Mouse (Mus musculus): Measurements from ENCODE around the gene Fcrl6. TPM values are rescaled to one million over a fixed set of nuclear protein-coding genes. Genes with fewer than 3 reads are reported as not detected.

Fcrl6 gene
- polyA plus RNA-seq, 1 experiment: not detected

GRCm38 (mm10) chr1:172585026-172585425 lies 17.3 kb downstream of the Fcrl6 start:
- Histone ChIP-seq H3K4me3 (ENCODE audit: insufficient read depth, low read depth, low read length) (no peak overlapping the region), H3K4me1 (ENCODE audit: control insufficient read depth, insufficient read depth, insufficient read length, low read length) (no peaks in the 10 kb centered on the region), H3K27ac (replicated peaks; ENCODE audit: low read depth, low read length) (no peak overlapping the region)

- no peaks in the 10 kb centered on the region for H3K4me1 ChIP-seq (ENCODE audit: control insufficient read depth, insufficient read depth, insufficient read length, low read length)
These were observed 18.1 kb downstream of the Fcrl6 start for GRCm38 (mm10) chr1:172584271-172584670.

DNA sequence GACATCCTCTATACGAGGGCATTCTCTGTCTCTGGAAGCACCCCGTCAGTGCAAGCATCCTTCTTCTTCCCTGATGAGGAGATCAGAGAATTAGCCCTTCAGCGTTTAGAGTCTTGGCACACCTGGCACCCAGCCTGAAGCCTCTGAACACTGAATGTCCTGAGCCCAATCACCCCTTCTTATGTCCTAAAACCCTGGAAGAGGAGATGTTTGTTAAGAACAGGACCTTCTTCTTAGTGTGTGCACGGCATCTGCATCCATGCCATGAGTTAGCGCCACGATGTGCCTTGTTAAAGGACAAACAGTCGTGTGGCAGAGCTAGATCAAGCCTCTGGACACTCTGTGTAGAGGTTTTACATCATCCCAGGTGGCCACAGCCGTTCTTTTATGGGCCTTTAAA lies 19.9 kb downstream of the Fcrl6 start:
- no peak overlapping the region for H3K27ac ChIP-seq (replicated peaks; ENCODE audit: low read depth, low read length)
- H3K4me1 ChIP-seq (ENCODE audit: control insufficient read depth, insufficient read depth, insufficient read length, low read length): no peaks in the 10 kb centered on the region
- H3K4me3 ChIP-seq (ENCODE audit: insufficient read depth, low read depth, low read length): no peak overlapping the region

More at GRCm38 (mm10) chr1:172584271-172584670, 18.1 kb downstream of the Fcrl6 start:
- H3K4me3 ChIP-seq (ENCODE audit: insufficient read depth, low read depth, low read length): no peak overlapping the region
- no peak overlapping the region for H3K27ac ChIP-seq (replicated peaks; ENCODE audit: low read depth, low read length)

- H3K4me3 ChIP-seq (ENCODE audit: insufficient read depth, low read depth, low read length): no peak overlapping the region
- H3K27ac ChIP-seq (replicated peaks; ENCODE audit: low read depth, low read length): no peak overlapping the region
- H3K4me1 ChIP-seq (ENCODE audit: control insufficient read depth, insufficient read depth, insufficient read length, low read length): no peaks in the 10 kb centered on the region
These were observed 22.2 kb downstream of the Fcrl6 start for GRCm38 (mm10) chr1:172580116-172580515.

DNA sequence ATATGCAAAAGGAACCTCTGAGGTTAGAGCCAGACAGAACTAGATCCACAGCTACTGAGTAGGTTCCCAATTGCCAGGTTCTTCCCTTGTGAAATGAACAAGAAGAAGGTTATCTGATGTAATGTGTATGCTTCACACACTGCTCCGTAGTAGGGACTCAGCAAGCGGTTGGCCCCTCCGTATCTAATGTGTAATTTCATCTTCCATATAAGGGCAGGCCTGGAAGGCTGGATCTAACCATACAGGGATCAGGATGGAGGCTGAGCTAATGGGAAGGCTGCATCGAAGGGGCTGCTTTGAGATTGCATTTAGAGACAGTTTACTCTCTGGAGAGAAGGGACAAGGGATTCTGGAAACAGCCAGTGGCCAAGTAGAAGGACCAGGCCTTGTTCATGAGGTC lies 34.6 kb downstream of the Fcrl6 start:
- H3K4me1 ChIP-seq (ENCODE audit: control insufficient read depth, insufficient read depth, insufficient read length, low read length): no peaks in the 10 kb centered on the region
- no peak overlapping the region for H3K27ac ChIP-seq (replicated peaks; ENCODE audit: low read depth, low read length)
- no peak overlapping the region for H3K4me3 ChIP-seq (ENCODE audit: insufficient read depth, low read depth, low read length)

DNA sequence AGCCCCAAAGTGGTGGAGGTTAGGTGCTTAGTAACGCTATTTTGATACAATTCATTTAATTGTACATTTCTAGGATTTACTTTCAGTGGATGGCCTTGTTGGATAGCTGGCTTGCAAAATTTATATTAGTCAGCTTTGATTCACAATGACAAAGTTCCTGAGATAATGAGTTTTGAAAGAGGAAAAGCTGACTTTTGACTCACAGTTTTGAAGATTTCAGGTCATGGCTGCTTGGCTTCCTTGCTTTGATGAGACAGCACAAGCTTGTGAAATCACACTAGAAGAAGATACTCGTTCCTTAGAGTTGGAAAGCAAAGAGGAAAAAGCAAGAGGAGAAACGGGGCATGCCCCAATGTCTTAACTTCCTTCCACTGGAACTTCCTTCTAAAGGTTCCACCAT lies 36.2 kb downstream of the Fcrl6 start:
- Histone ChIP-seq H3K27ac (replicated peaks; ENCODE audit: low read depth, low read length) (no peak overlapping the region), H3K4me3 (ENCODE audit: insufficient read depth, low read depth, low read length) (no peak overlapping the region)

GRCm38 (mm10) chr1:172563465-172563828 lies 38.9 kb downstream of the Fcrl6 start:
- no peak overlapping the region for H3K27ac ChIP-seq (replicated peaks; ENCODE audit: low read depth, low read length)
- peak overlapping the region; percentile 73 for H3K4me3 ChIP-seq (ENCODE audit: insufficient read depth, low read depth, low read length)
- H3K4me1 ChIP-seq (ENCODE audit: control insufficient read depth, insufficient read depth, insufficient read length, low read length): peaks cover 7% of the 10 kb centered on the region

More for the DNA sequence above, 36.2 kb downstream of the Fcrl6 start:
- H3K4me1 ChIP-seq (ENCODE audit: control insufficient read depth, insufficient read depth, insufficient read length, low read length): peaks cover 5% of the 10 kb centered on the region; the same call in 1 of the 2 replicates

- peaks cover 7% of the 10 kb centered on the region for H3K4me1 ChIP-seq (ENCODE audit: control insufficient read depth, insufficient read depth, insufficient read length, low read length)
- no peak overlapping the region; the same call in 1 of the 2 replicates for H3K27ac ChIP-seq (replicated peaks; ENCODE audit: low read depth, low read length)
- peak overlapping the region; percentile 73 for H3K4me3 ChIP-seq (ENCODE audit: insufficient read depth, low read depth, low read length)
These were observed 39.5 kb downstream of the Fcrl6 start for GRCm38 (mm10) chr1:172562641-172563464.

DNA sequence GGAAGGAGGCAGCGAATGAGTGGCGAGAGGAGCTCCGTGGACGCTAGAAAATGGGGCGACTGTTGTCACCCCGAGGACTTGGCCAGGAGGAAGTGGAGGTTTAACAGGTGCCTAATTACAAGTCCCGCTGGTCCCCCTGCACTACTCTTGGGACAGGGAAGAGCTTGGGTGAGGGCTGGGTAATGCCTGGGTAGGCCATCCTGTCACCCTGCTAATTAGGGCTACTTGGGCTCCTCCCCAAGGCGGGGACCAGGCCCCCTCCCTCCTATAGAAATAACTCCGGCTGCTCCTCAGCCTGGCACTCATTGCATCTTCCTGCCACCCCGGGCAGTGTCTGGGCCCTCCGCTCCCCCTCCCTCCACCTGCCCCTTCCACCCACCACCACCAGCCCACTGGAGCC lies 46.7 kb downstream of the Fcrl6 start, which contains the start of gene Vsig8:
Gene Vsig8, plus strand, starts transcription at position 301 of the 400 bp plus-strand sequence.
- Histone ChIP-seq H3K4me1 (ENCODE audit: control insufficient read depth, insufficient read depth, insufficient read length, low read length) (peaks cover 17% of the 10 kb centered on the region), H3K4me3 (ENCODE audit: insufficient read depth, low read depth, low read length) (no peak within 1 kb of the TSS), H3K27ac (replicated peaks; ENCODE audit: low read depth, low read length) (no peak within 1 kb of the TSS)

- H3K4me3 ChIP-seq (ENCODE audit: insufficient read depth, low read depth, low read length): no peak overlapping the region
- peaks cover 16% of the 10 kb centered on the region for H3K4me1 ChIP-seq (ENCODE audit: control insufficient read depth, insufficient read depth, insufficient read length, low read length)
- H3K27ac ChIP-seq (replicated peaks; ENCODE audit: low read depth, low read length): peak overlapping the region; percentile 61
These were observed 49.7 kb downstream of the Fcrl6 start for GRCm38 (mm10) chr1:172552623-172553022.

DNA sequence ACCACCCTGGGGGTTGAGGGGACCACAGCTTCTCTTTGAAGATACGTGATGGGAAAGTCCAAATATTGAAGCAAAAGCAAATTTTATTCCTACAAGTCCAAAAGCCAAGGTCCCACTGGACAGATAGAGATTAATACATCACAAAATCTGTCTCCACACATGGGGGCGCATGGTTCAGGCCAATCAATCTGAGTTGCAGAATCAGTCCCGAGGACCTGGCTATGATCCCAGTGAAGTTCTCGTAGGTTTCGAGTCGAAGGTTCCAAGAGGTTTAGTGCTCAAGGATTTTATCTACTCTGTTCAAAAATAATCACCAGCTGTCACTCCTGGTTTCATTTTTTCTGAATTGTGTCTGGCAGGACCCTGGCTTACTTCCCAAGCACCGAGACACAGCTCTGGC lies 51.3 kb downstream of the Fcrl6 start:
- H3K27ac ChIP-seq (replicated peaks; ENCODE audit: low read depth, low read length): peak overlapping the region; percentile 61
- H3K4me3 ChIP-seq (ENCODE audit: insufficient read depth, low read depth, low read length): peak overlapping the region; percentile 50

DNA sequence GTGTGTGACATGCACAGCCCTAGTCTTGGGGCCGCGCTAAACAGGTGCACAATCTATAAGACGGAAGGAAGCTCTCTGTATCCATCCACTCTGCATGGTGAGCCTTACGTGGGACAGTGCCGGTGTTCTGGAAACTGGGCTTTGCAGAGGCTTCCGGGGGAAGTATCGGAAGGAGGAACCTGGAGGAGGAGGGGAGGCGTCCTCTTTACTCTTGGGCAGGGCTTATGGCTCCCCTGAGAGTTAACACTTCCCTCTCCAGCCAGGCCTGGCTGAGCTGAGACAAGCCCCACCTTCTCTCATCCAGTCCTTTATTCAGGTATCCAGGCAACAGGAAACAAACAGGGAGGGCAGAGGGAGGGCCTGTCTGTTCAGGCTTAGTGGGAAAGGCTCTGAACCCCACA lies 51.8 kb downstream of the Fcrl6 start:
- Histone ChIP-seq H3K4me1 (ENCODE audit: control insufficient read depth, insufficient read depth, insufficient read length, low read length) (peaks cover 16% of the 10 kb centered on the region), H3K27ac (replicated peaks; ENCODE audit: low read depth, low read length) (peak overlapping the region; percentile 61), H3K4me3 (ENCODE audit: insufficient read depth, low read depth, low read length) (peak overlapping the region; percentile 50)

More for the DNA sequence above, 51.3 kb downstream of the Fcrl6 start:
- peaks cover 16% of the 10 kb centered on the region for H3K4me1 ChIP-seq (ENCODE audit: control insufficient read depth, insufficient read depth, insufficient read length, low read length)

GRCm38 (mm10) chr1:172549717-172550116 lies 52.6 kb downstream of the Fcrl6 start:
- peak overlapping the region; percentile 50 for H3K4me3 ChIP-seq (ENCODE audit: insufficient read depth, low read depth, low read length)
- H3K27ac ChIP-seq (replicated peaks; ENCODE audit: low read depth, low read length): no peak overlapping the region
- H3K4me1 ChIP-seq (ENCODE audit: control insufficient read depth, insufficient read depth, insufficient read length, low read length): peaks cover 16% of the 10 kb centered on the region

- peaks cover 16% of the 10 kb centered on the region for H3K4me1 ChIP-seq (ENCODE audit: control insufficient read depth, insufficient read depth, insufficient read length, low read length)
- 0 out of 2 replicates have a peak overlapping the region, but pooled peaks have one; percentile 50 for H3K4me3 ChIP-seq (ENCODE audit: insufficient read depth, low read depth, low read length)
These were observed 53.0 kb downstream of the Fcrl6 start for GRCm38 (mm10) chr1:172549314-172549713.

DNA sequence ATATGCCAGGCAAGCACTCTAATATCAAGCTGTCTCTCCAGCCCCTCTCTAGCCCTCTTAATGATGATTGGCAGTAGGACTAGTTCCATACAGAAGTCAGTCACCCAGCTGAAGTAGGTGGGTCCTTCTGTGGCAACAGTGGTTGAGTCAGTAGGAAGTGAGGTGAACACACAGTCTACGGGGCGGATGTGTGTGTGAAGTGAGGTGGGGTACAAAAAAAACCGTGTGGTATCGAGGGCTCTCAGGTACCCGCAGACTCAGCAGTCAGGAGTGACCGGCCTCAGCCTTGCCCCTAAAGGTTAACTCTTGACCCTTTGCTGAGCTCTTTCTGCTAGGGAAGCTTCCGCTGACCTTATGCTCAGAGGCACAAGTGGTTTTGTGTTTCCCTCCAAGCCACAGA lies 53.9 kb downstream of the Fcrl6 start:
- Histone ChIP-seq H3K4me1 (ENCODE audit: control insufficient read depth, insufficient read depth, insufficient read length, low read length) (peaks cover 16% of the 10 kb centered on the region), H3K4me3 (ENCODE audit: insufficient read depth, low read depth, low read length) (no peak overlapping the region), H3K27ac (replicated peaks; ENCODE audit: low read depth, low read length) (no peak overlapping the region)

More at GRCm38 (mm10) chr1:172549314-172549713, 53.0 kb downstream of the Fcrl6 start:
- no peak overlapping the region for H3K27ac ChIP-seq (replicated peaks; ENCODE audit: low read depth, low read length)

Measured in brown adipose tissue, adult 24 weeks (tissue).